Mouse (Mus musculus) neural tube, embryonic 12.5 days (tissue): Measurements from ENCODE around the gene Rnf182. TPM values are rescaled to one million over a fixed set of nuclear protein-coding genes. Genes with fewer than 3 reads are reported as not detected.

ENCODE experiments used
- ATAC-seq: fragments of 200-750 bp; cut with Nextera tagmentation; 2 replicates; pipeline ENCODE4 v1.8.0; 2017; ENCODE audit warnings: low read depth, mild to moderate bottlenecking, moderate TSS enrichment, moderate library complexity; ENCODE audit not compliant: low FRiP score
- H3K27ac ChIP-seq: fragments of 300-500 bp; sonication (generic); 2 replicates; pipeline ENCODE4 v1.5.1; 2016
- H3K27me3 ChIP-seq: fragments of 300-500 bp; sonication (generic); replicated peaks from 2 replicates; pipeline ENCODE4 v1.6.1; 2016; ENCODE audit warnings: mild to moderate bottlenecking
- H3K36me3 ChIP-seq: fragments of 300-500 bp; sonication (generic); 2 replicates; pipeline ENCODE4 v1.6.1; 2016; ENCODE audit warnings: mild to moderate bottlenecking
- H3K4me1 ChIP-seq: fragments of 300-500 bp; sonication (generic); 2 replicates; pipeline ENCODE4 v1.6.1; 2016
- H3K4me2 ChIP-seq: fragments of 300-500 bp; sonication (generic); replicated peaks from 2 replicates; pipeline ENCODE4 v1.6.1; 2016; ENCODE audit warnings: mild to moderate bottlenecking
- H3K4me3 ChIP-seq: fragments of 300-500 bp; sonication (generic); 2 replicates; pipeline ENCODE4 v1.5.1; 2016
- H3K9ac ChIP-seq: fragments of 300-500 bp; sonication (generic); 2 replicates; pipeline ENCODE4 v1.6.1; 2016; ENCODE audit warnings: mild to moderate bottlenecking
- H3K9me3 ChIP-seq: fragments of 300-500 bp; sonication (generic); 2 replicates; pipeline ENCODE4 v1.6.1; 2016; ENCODE audit warnings: mild to moderate bottlenecking
- WGBS: fragments of 180-500 bp; shearing (Covaris S2); methylation state at CpG from one replicate; pipeline ENCODE4 v1.1.7; 2016; 5-methylcytosine and 5-hydroxymethylcytosine counted together
- polyA plus RNA-seq: library from polyadenylated mRNA; unstranded; fragments of >200 nt; fragmentation: Nextera tagmentation; extraction: Ambion mirVana; gene quantifications from 2 replicates; pipeline ENCODE4 v1.2.1, GENCODE M21; 2016

Rnf182 gene
- polyA plus RNA-seq, 1 experiment from 2014 or later, result 9.1 TPM

- H3K36me3 ChIP-seq, result no peaks in the 10 kb centered on the region
- H3K4me2 ChIP-seq, result no peak overlapping the region
- no peaks in the 10 kb centered on the region for H3K4me1 ChIP-seq
- no peak overlapping the region for H3K27ac ChIP-seq
- ATAC-seq, result no peak
- no peaks in the 10 kb centered on the region for H3K27me3 ChIP-seq
- whole genome bisulfite sequencing, result 82% methylated on average over 3 of the region's 3 CpGs
- H3K4me3 ChIP-seq, result no peak overlapping the region
- no peaks in the 10 kb centered on the region for H3K9me3 ChIP-seq
- no peak overlapping the region for H3K9ac ChIP-seq
These were observed 28.5 kb upstream of the Rnf182 start for GRCm38 (mm10) chr13:43586966-43587365.

GRCm38 (mm10) chr13:43587844-43588840, 27.4 kb upstream of the Rnf182 start:
- H3K27ac ChIP-seq, result no peak overlapping the region
- WGBS, result 88% methylated on average over 14 of the region's 14 CpGs
- H3K9me3 ChIP-seq, result no peaks in the 10 kb centered on the region
- no peak for ATAC-seq
- H3K9ac ChIP-seq, result no peak overlapping the region
- H3K4me1 ChIP-seq, result 0 out of 2 replicates have a peak, but pooled peaks cover 3% of the 10 kb centered on the region
- H3K4me2 ChIP-seq, result no peak overlapping the region
- H3K4me3 ChIP-seq, result no peak overlapping the region
- H3K27me3 ChIP-seq, result no peaks in the 10 kb centered on the region
- no peaks in the 10 kb centered on the region for H3K36me3 ChIP-seq

- no peak overlapping the region for H3K27ac ChIP-seq
- H3K36me3 ChIP-seq, result no peaks in the 10 kb centered on the region
- H3K9ac ChIP-seq, result no peak overlapping the region
- 0 out of 2 replicates have a peak, but pooled peaks cover 3% of the 10 kb centered on the region for H3K4me1 ChIP-seq
- WGBS, result 73% methylated on average over 28 of the region's 28 CpGs
- no peak overlapping the region for H3K4me3 ChIP-seq
- ATAC-seq, result no peak
- no peaks in the 10 kb centered on the region for H3K9me3 ChIP-seq
- no peaks in the 10 kb centered on the region for H3K27me3 ChIP-seq
- H3K4me2 ChIP-seq, result no peak overlapping the region
These were observed 23.5 kb upstream of the Rnf182 start for GRCm38 (mm10) chr13:43591828-43592680.

GRCm38 (mm10) chr13:43592681-43593068, 22.8 kb upstream of the Rnf182 start:
- no peaks in the 10 kb centered on the region for H3K27me3 ChIP-seq
- H3K27ac ChIP-seq, result no peak overlapping the region
- 77% methylated on average over 8 of the region's 8 CpGs for WGBS
- no peak overlapping the region for H3K4me3 ChIP-seq
- H3K36me3 ChIP-seq, result no peaks in the 10 kb centered on the region
- no peaks in the 10 kb centered on the region for H3K9me3 ChIP-seq
- no peak overlapping the region for H3K9ac ChIP-seq
- 0 out of 2 replicates have a peak, but pooled peaks cover 3% of the 10 kb centered on the region for H3K4me1 ChIP-seq
- ATAC-seq, result no peak
- no peak overlapping the region for H3K4me2 ChIP-seq

GRCm38 (mm10) chr13:43595896-43596295, 19.6 kb upstream of the Rnf182 start:
- Histone ChIP-seq H3K4me2 (no peak overlapping the region), H3K27me3 (no peaks in the 10 kb centered on the region), H3K4me1 (0 out of 2 replicates have a peak, but pooled peaks cover 3% of the 10 kb centered on the region), H3K9ac (no peak overlapping the region), H3K4me3 (no peak overlapping the region), H3K36me3 (no peaks in the 10 kb centered on the region), H3K9me3 (no peaks in the 10 kb centered on the region), H3K27ac (no peak overlapping the region)
- ATAC-seq, result no peak
- WGBS, result 65% methylated on average over 4 of the region's 4 CpGs

- no peaks in the 10 kb centered on the region for H3K27me3 ChIP-seq
- H3K4me2 ChIP-seq, result no peak overlapping the region
- H3K9ac ChIP-seq, result no peak overlapping the region
- 94% methylated on average over 6 of the region's 6 CpGs for WGBS
- no peak overlapping the region for H3K4me3 ChIP-seq
- no peaks in the 10 kb centered on the region for H3K9me3 ChIP-seq
- no peak overlapping the region for H3K27ac ChIP-seq
- no peaks in the 10 kb centered on the region for H3K4me1 ChIP-seq
- ATAC-seq, result no peak
- H3K36me3 ChIP-seq, result no peaks in the 10 kb centered on the region
These were observed 14.5 kb upstream of the Rnf182 start for GRCm38 (mm10) chr13:43600967-43601366.

- Histone ChIP-seq H3K36me3 (no peaks in the 10 kb centered on the region), H3K9ac (no peak overlapping the region), H3K27me3 (no peaks in the 10 kb centered on the region), H3K9me3 (no peaks in the 10 kb centered on the region), H3K27ac (no peak overlapping the region), H3K4me2 (no peak overlapping the region), H3K4me1 (no peaks in the 10 kb centered on the region), H3K4me3 (no peak overlapping the region)
- WGBS, result 93% methylated on average over 2 of the region's 2 CpGs
- ATAC-seq, result no peak
These were observed 13.1 kb upstream of the Rnf182 start for GRCm38 (mm10) chr13:43602440-43602839.

- no peak for ATAC-seq
- no peak overlapping the region for H3K27ac ChIP-seq
- H3K27me3 ChIP-seq, result no peaks in the 10 kb centered on the region
- no peaks in the 10 kb centered on the region for H3K4me1 ChIP-seq
- H3K36me3 ChIP-seq, result no peaks in the 10 kb centered on the region
- H3K9me3 ChIP-seq, result no peaks in the 10 kb centered on the region
- H3K4me2 ChIP-seq, result no peak overlapping the region
- 77% methylated on average over 13 of the region's 13 CpGs for WGBS
- H3K4me3 ChIP-seq, result no peak overlapping the region
- H3K9ac ChIP-seq, result no peak overlapping the region
These were observed 12.5 kb upstream of the Rnf182 start for GRCm38 (mm10) chr13:43603042-43603441.

GRCm38 (mm10) chr13:43608854-43609253, 6.7 kb upstream of the Rnf182 start:
- ATAC-seq, result no peak

GRCm38 (mm10) chr13:43612040-43612439, 3.5 kb upstream of the Rnf182 start:
- ATAC-seq, result no peak
- no peak overlapping the region for H3K27ac ChIP-seq
- 87% methylated on average over 6 of the region's 6 CpGs for WGBS
- H3K4me1 ChIP-seq, result peaks cover 13% of the 10 kb centered on the region
- H3K4me3 ChIP-seq, result no peak overlapping the region
- H3K36me3 ChIP-seq, result no peaks in the 10 kb centered on the region
- H3K9me3 ChIP-seq, result no peaks in the 10 kb centered on the region
- H3K27me3 ChIP-seq, result no peaks in the 10 kb centered on the region
- H3K9ac ChIP-seq, result no peak overlapping the region
- H3K4me2 ChIP-seq, result no peak overlapping the region

More at GRCm38 (mm10) chr13:43608854-43609253, 6.7 kb upstream of the Rnf182 start:
- H3K4me1 ChIP-seq, result no peaks in the 10 kb centered on the region
- no peak overlapping the region for H3K4me3 ChIP-seq
- 76% methylated on average over 6 of the region's 6 CpGs for WGBS
- no peaks in the 10 kb centered on the region for H3K9me3 ChIP-seq
- no peak overlapping the region for H3K9ac ChIP-seq
- H3K4me2 ChIP-seq, result no peak overlapping the region
- no peaks in the 10 kb centered on the region for H3K27me3 ChIP-seq
- H3K27ac ChIP-seq, result no peak overlapping the region
- no peaks in the 10 kb centered on the region for H3K36me3 ChIP-seq

- Histone ChIP-seq H3K4me2 (peak overlapping the region; percentile 84), H3K4me3 (no peak overlapping the region), H3K4me1 (peaks cover 13% of the 10 kb centered on the region), H3K27me3 (no peaks in the 10 kb centered on the region), H3K27ac (no peak overlapping the region), H3K9ac (no peak overlapping the region), H3K36me3 (no peaks in the 10 kb centered on the region), H3K9me3 (no peaks in the 10 kb centered on the region)
- ATAC-seq, result no peak
- 56% methylated on average over 3 of the region's 3 CpGs for WGBS
These were observed 843 bp upstream of the Rnf182 start for GRCm38 (mm10) chr13:43614667-43615066.

- H3K27ac ChIP-seq, result no peak overlapping the region
- H3K4me1 ChIP-seq, result peaks cover 13% of the 10 kb centered on the region
- no peaks in the 10 kb centered on the region for H3K9me3 ChIP-seq
- ATAC-seq, result peak; percentile 36; the same call in 1 of the 2 replicates
- peak overlapping the region; percentile 79; the same call in 1 of the 2 replicates for H3K9ac ChIP-seq
- H3K4me2 ChIP-seq, result peak overlapping the region; percentile 84
- H3K27me3 ChIP-seq, result no peaks in the 10 kb centered on the region
- 25% methylated on average over 9 of the region's 9 CpGs for WGBS
- peak overlapping the region; percentile 71 for H3K4me3 ChIP-seq
- H3K36me3 ChIP-seq, result no peaks in the 10 kb centered on the region
These were observed 325 bp upstream of the Rnf182 start for GRCm38 (mm10) chr13:43615194-43615576.
